Mouse (Mus musculus): ENCODE data around the gene Kcnh1. TPM values are rescaled to one million over a fixed set of nuclear protein-coding genes. Genes with fewer than 3 reads are reported as not detected.

Kcnh1 gene
- polyA plus RNA-seq, 1 experiment from 2014 or later = not detected

- ATAC-seq (ENCODE audit: low read depth) = no peak
- WGBS (ENCODE audit: insufficient replicate concordance) = 61% methylated on average over 3 of the region's 3 CpGs
Measured at GRCm38 (mm10) chr1:192356231-192356630, 165.7 kb downstream of the Kcnh1 start.

GRCm38 (mm10) chr1:192359212-192359611 is 168.6 kb downstream of the Kcnh1 start:
- Histone ChIP-seq H3K27ac (ENCODE audit: low read length) (no peak overlapping the region), H3K9me3 (replicated peaks; ENCODE audit: control insufficient read depth, low read length) (no peaks in the 10 kb centered on the region), H3K4me1 (ENCODE audit: control insufficient read depth, low read depth, low read length) (no peaks in the 10 kb centered on the region), H3K27me3 (ENCODE audit: control insufficient read depth, insufficient read depth, low read depth, low read length) (no peaks in the 10 kb centered on the region), H3K9ac (ENCODE audit: low read depth, low read length) (no peak overlapping the region), H3K36me3 (ENCODE audit: control insufficient read depth, insufficient read depth) (no peaks in the 10 kb centered on the region), H3K4me3 (ENCODE audit: low read depth, low read length) (no peak overlapping the region), H3K4me2 (ENCODE audit: low read depth, low read length) (no peak overlapping the region)
- WGBS (ENCODE audit: insufficient replicate concordance) = 56% methylated on average over 2 of the region's 2 CpGs
- no peak for ATAC-seq (ENCODE audit: low read depth)

More at GRCm38 (mm10) chr1:192356231-192356630, 165.7 kb downstream of the Kcnh1 start:
- Histone ChIP-seq H3K9me3 (replicated peaks; ENCODE audit: control insufficient read depth, low read length) (no peaks in the 10 kb centered on the region), H3K9ac (ENCODE audit: low read depth, low read length) (no peak overlapping the region), H3K36me3 (ENCODE audit: control insufficient read depth, insufficient read depth) (no peaks in the 10 kb centered on the region), H3K4me2 (ENCODE audit: low read depth, low read length) (no peak overlapping the region), H3K27me3 (ENCODE audit: control insufficient read depth, insufficient read depth, low read depth, low read length) (no peaks in the 10 kb centered on the region), H3K4me3 (ENCODE audit: low read depth, low read length) (no peak overlapping the region), H3K27ac (ENCODE audit: low read length) (no peak overlapping the region), H3K4me1 (ENCODE audit: control insufficient read depth, low read depth, low read length) (no peaks in the 10 kb centered on the region)

DNA sequence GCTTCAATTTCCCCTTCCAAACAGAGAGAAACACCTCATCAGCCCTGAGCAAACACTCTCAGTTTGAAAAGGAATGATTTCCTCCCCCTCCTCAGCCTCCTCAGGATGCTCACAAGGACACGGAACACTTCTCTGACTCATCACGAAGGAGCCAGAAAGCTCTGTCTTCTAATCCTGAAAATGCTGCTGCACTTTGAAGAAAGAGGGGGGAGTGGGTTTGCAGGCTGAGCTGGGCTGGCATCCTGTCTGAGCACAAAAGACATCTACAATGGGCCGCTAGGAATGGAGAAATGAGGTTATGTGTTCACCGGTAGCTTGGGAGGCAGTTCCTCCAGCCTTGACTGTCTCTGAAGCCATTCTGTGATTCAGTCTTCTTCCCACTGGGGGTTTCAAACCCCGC is 177.8 kb downstream of the Kcnh1 start:
- Histone ChIP-seq H3K4me1 (ENCODE audit: control insufficient read depth, low read depth, low read length) (no peaks in the 10 kb centered on the region), H3K27me3 (ENCODE audit: control insufficient read depth, insufficient read depth, low read depth, low read length) (peaks cover 5% of the 10 kb centered on the region), H3K4me2 (ENCODE audit: low read depth, low read length) (no peak overlapping the region), H3K4me3 (ENCODE audit: low read depth, low read length) (no peak overlapping the region), H3K36me3 (ENCODE audit: control insufficient read depth, insufficient read depth) (no peaks in the 10 kb centered on the region), H3K9me3 (replicated peaks; ENCODE audit: control insufficient read depth, low read length) (no peaks in the 10 kb centered on the region), H3K27ac (ENCODE audit: low read length) (no peak overlapping the region), H3K9ac (ENCODE audit: low read depth, low read length) (no peak overlapping the region)
- 39% methylated on average over 5 of the region's 5 CpGs for WGBS (ENCODE audit: insufficient replicate concordance)
- ATAC-seq (ENCODE audit: low read depth) = no peak

GRCm38 (mm10) chr1:192371943-192372614 is 181.5 kb downstream of the Kcnh1 start:
- Histone ChIP-seq H3K27me3 (ENCODE audit: control insufficient read depth, insufficient read depth, low read depth, low read length) (peaks cover 5% of the 10 kb centered on the region), H3K9me3 (replicated peaks; ENCODE audit: control insufficient read depth, low read length) (no peaks in the 10 kb centered on the region), H3K4me2 (ENCODE audit: low read depth, low read length) (no peak overlapping the region), H3K27ac (ENCODE audit: low read length) (no peak overlapping the region), H3K36me3 (ENCODE audit: control insufficient read depth, insufficient read depth) (no peaks in the 10 kb centered on the region), H3K4me1 (ENCODE audit: control insufficient read depth, low read depth, low read length) (no peaks in the 10 kb centered on the region), H3K9ac (ENCODE audit: low read depth, low read length) (no peak overlapping the region), H3K4me3 (ENCODE audit: low read depth, low read length) (no peak overlapping the region)
- no peak for ATAC-seq (ENCODE audit: low read depth)
- WGBS (ENCODE audit: insufficient replicate concordance) = 66% methylated on average over 4 of the region's 4 CpGs

DNA sequence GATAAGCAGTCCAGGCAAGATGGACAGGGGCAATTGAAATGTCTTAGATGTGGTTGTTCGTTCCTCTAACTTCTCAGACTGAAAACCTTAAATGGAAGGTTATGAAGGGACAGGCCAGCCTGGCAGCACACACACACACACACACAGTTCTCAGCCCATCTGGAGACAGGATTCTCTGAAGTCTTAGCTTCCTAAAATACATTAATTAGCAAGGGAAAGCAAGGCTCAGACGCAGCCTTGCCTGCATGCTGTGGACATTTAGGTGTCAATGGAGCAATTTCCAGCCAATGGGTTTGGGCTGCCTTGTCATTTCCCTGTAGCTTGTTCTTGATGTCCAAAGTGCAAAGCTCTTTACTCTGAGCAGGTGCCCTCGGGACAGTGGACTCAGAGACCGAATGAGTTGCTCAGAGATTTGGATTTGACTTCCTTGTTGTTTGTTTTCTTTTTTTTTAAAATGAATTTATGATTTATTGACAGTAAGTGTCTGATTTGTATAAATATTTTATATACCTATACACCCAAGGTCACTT is 188.0 kb downstream of the Kcnh1 start:
- H3K36me3 ChIP-seq (ENCODE audit: control insufficient read depth, insufficient read depth) = no peaks in the 10 kb centered on the region
- H3K9me3 ChIP-seq (replicated peaks; ENCODE audit: control insufficient read depth, low read length) = no peaks in the 10 kb centered on the region
- no peak overlapping the region for H3K9ac ChIP-seq (ENCODE audit: low read depth, low read length)
- 47% methylated on average over 4 of the region's 4 CpGs for WGBS (ENCODE audit: insufficient replicate concordance)
- H3K27me3 ChIP-seq (ENCODE audit: control insufficient read depth, insufficient read depth, low read depth, low read length) = no peaks in the 10 kb centered on the region; the same call in none of the 2 replicates
- H3K4me1 ChIP-seq (ENCODE audit: control insufficient read depth, low read depth, low read length) = no peaks in the 10 kb centered on the region
- no peak overlapping the region for H3K27ac ChIP-seq (ENCODE audit: low read length)
- H3K4me3 ChIP-seq (ENCODE audit: low read depth, low read length) = no peak overlapping the region
- no peak for ATAC-seq (ENCODE audit: low read depth)
- H3K4me2 ChIP-seq (ENCODE audit: low read depth, low read length) = no peak overlapping the region

GRCm38 (mm10) chr1:192380596-192381041 is 190.0 kb downstream of the Kcnh1 start:
- no peaks in the 10 kb centered on the region for H3K4me1 ChIP-seq (ENCODE audit: control insufficient read depth, low read depth, low read length)
- WGBS (ENCODE audit: insufficient replicate concordance) = 51% methylated on average over 5 of the region's 5 CpGs
- no peak for ATAC-seq (ENCODE audit: low read depth)
- H3K9me3 ChIP-seq (replicated peaks; ENCODE audit: control insufficient read depth, low read length) = no peaks in the 10 kb centered on the region
- H3K27me3 ChIP-seq (ENCODE audit: control insufficient read depth, insufficient read depth, low read depth, low read length) = no peaks in the 10 kb centered on the region
- no peak overlapping the region for H3K4me3 ChIP-seq (ENCODE audit: low read depth, low read length)
- H3K9ac ChIP-seq (ENCODE audit: low read depth, low read length) = no peak overlapping the region
- H3K36me3 ChIP-seq (ENCODE audit: control insufficient read depth, insufficient read depth) = no peaks in the 10 kb centered on the region
- H3K4me2 ChIP-seq (ENCODE audit: low read depth, low read length) = no peak overlapping the region
- no peak overlapping the region for H3K27ac ChIP-seq (ENCODE audit: low read length)

DNA sequence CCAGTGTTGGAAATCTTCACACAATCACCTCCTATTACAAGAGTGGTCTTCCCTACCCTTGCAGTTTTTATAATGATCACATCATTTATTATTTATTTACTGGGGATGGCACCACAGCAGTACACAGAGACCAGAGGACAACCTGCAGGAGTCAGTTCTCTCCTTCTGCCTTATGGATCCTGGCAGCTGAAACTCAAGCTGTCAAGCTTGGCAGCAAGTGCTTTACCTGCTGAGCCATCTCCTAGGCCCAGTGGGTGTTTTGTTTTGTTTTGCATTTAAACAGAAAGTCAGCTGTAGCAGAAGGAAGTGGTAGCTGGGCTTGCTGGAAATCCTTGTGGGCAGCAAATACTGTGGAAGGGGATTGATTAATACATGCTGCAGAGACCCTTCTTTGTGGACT is 197.1 kb downstream of the Kcnh1 start:
- H3K9me3 ChIP-seq (replicated peaks; ENCODE audit: control insufficient read depth, low read length) = no peaks in the 10 kb centered on the region
- H3K27me3 ChIP-seq (ENCODE audit: control insufficient read depth, insufficient read depth, low read depth, low read length) = no peaks in the 10 kb centered on the region; the same call in 1 of the 2 replicates
- H3K4me2 ChIP-seq (ENCODE audit: low read depth, low read length) = no peak overlapping the region
- no peak overlapping the region for H3K27ac ChIP-seq (ENCODE audit: low read length)
- no peaks in the 10 kb centered on the region for H3K4me1 ChIP-seq (ENCODE audit: control insufficient read depth, low read depth, low read length)
- H3K36me3 ChIP-seq (ENCODE audit: control insufficient read depth, insufficient read depth) = no peaks in the 10 kb centered on the region
- no peak overlapping the region for H3K9ac ChIP-seq (ENCODE audit: low read depth, low read length)
- no peak overlapping the region for H3K4me3 ChIP-seq (ENCODE audit: low read depth, low read length)
- ATAC-seq (ENCODE audit: low read depth) = no peak

DNA sequence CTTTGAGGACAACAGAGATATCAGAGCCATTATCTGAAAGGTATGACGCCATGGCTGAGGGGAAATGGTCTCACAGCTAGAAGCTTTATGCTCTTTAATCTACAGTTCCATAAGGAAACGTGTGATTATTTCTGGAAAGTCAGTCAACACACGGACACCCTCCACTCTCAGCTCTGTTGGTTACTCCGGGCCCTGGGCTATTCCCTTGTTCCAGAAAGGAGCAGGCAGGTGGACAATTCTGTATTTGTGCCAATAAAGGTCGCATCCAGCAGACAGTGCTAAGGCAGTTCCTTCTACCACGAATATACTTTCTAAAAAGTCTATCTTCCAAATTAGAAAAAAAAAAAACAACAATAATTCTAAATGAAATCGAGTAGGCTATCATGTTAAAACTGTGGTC is 200.5 kb downstream of the Kcnh1 start:
- 43% methylated on average over 7 of the region's 7 CpGs for WGBS (ENCODE audit: insufficient replicate concordance)
- ATAC-seq (ENCODE audit: low read depth) = no peak
- Histone ChIP-seq H3K4me1 (ENCODE audit: control insufficient read depth, low read depth, low read length) (no peaks in the 10 kb centered on the region), H3K27me3 (ENCODE audit: control insufficient read depth, insufficient read depth, low read depth, low read length) (no peaks in the 10 kb centered on the region; the same call in 1 of the 2 replicates), H3K4me3 (ENCODE audit: low read depth, low read length) (no peak overlapping the region), H3K9me3 (replicated peaks; ENCODE audit: control insufficient read depth, low read length) (no peaks in the 10 kb centered on the region), H3K36me3 (ENCODE audit: control insufficient read depth, insufficient read depth) (no peaks in the 10 kb centered on the region), H3K9ac (ENCODE audit: low read depth, low read length) (no peak overlapping the region), H3K4me2 (ENCODE audit: low read depth, low read length) (no peak overlapping the region), H3K27ac (ENCODE audit: low read length) (no peak overlapping the region)

GRCm38 (mm10) chr1:192392232-192392631 is 201.7 kb downstream of the Kcnh1 start:
- Histone ChIP-seq H3K27ac (ENCODE audit: low read length) (no peak overlapping the region), H3K4me1 (ENCODE audit: control insufficient read depth, low read depth, low read length) (no peaks in the 10 kb centered on the region), H3K36me3 (ENCODE audit: control insufficient read depth, insufficient read depth) (no peaks in the 10 kb centered on the region), H3K4me3 (ENCODE audit: low read depth, low read length) (no peak overlapping the region), H3K4me2 (ENCODE audit: low read depth, low read length) (no peak overlapping the region), H3K9me3 (replicated peaks; ENCODE audit: control insufficient read depth, low read length) (no peaks in the 10 kb centered on the region), H3K9ac (ENCODE audit: low read depth, low read length) (no peak overlapping the region), H3K27me3 (ENCODE audit: control insufficient read depth, insufficient read depth, low read depth, low read length) (peaks cover 2% of the 10 kb centered on the region; the same call in 1 of the 2 replicates)
- no peak; the same call in 1 of the 2 replicates for ATAC-seq (ENCODE audit: low read depth)
- 52% methylated on average over 2 of the region's 2 CpGs for WGBS (ENCODE audit: insufficient replicate concordance)
